Mouse (Mus musculus) MEL (cell line): ENCODE measurements around the gene Ifi203. TPM values are rescaled to one million over a fixed set of nuclear protein-coding genes. Genes with fewer than 3 reads are reported as not detected.
A peak's percentile ranks its signal among the peaks of the same experiment; 100 is the strongest.
"Not testable (repeated sequence)": the region's sequence is repeated elsewhere in the genome, so short reads cannot be mapped to it uniquely, and the experiment has no call there.

Experiments used
- DNase-seq: peaks from one replicate; pipeline ENCODE4 v3.0.0; 2011; ENCODE audit warnings: low read depth, low spot score
- H3K27ac ChIP-seq: 2 replicates; pipeline ENCODE4 v1.5.1; 2012; ENCODE audit warnings: low read depth, mild to moderate bottlenecking, control low read depth, low read length, moderate library complexity; ENCODE audit not compliant: control insufficient read depth
- H3K27me3 ChIP-seq, 2 experiments: fragments of 150-350 bp in 1 of 2; sonication (generic) in 1 of 2; 2 replicates each; pipeline ENCODE4 v1.6.1; 2012; ENCODE audit warnings: low read length in 2 of 2, mild to moderate bottlenecking in 2 of 2, improper control_type of control experiment in 1 of 2, moderate library complexity in 1 of 2; ENCODE audit not compliant: insufficient read depth in 2 of 2, control insufficient read depth in 1 of 2
- H3K36me3 ChIP-seq, 2 experiments: 2 replicates each; pipeline ENCODE4 v1.6.1; 2012 to 2014; ENCODE audit warnings: low read length in 2 of 2, improper control_type of control experiment in 1 of 2, inconsistent platforms in 1 of 2, mild to moderate bottlenecking in 1 of 2; ENCODE audit not compliant: insufficient read depth in 2 of 2, control insufficient read depth in 1 of 2
- H3K4me1 ChIP-seq, 2 experiments: fragments of 150-350 bp in 1 of 2; sonication (generic) in 1 of 2; 2 replicates each; pipeline ENCODE4 v1.6.1; 2012; ENCODE audit warnings: low read length in 2 of 2, improper control_type of control experiment in 1 of 2, mild to moderate bottlenecking in 1 of 2; ENCODE audit not compliant: insufficient read depth in 2 of 2, control insufficient read depth in 1 of 2
- H3K4me3 ChIP-seq, 2 experiments: fragments of 150-350 bp in 1 of 2; sonication (generic) in 1 of 2; 2 replicates each; pipeline ENCODE4 v1.5.1; 2012; ENCODE audit warnings: low read depth in 2 of 2, low read length in 2 of 2, mild to moderate bottlenecking in 2 of 2, moderate library complexity in 2 of 2, control low read depth in 1 of 2, improper control_type of control experiment in 1 of 2; ENCODE audit not compliant: control insufficient read depth in 1 of 2, insufficient read depth in 1 of 2
- H3K79me2 ChIP-seq: 2 replicates; pipeline ENCODE4 v1.6.1; 2012; ENCODE audit warnings: mild to moderate bottlenecking, low read length, moderate library complexity; ENCODE audit not compliant: control insufficient read depth, poor library complexity, insufficient read depth
- H3K9ac ChIP-seq: 2 replicates; pipeline ENCODE4 v1.6.1; 2012; ENCODE audit warnings: low read depth, mild to moderate bottlenecking, control low read depth, low read length, moderate library complexity; ENCODE audit not compliant: control insufficient read depth, poor library complexity, severe bottlenecking
- H3K9me3 ChIP-seq: fragments of 150-350 bp; sonication (generic); replicated peaks from 2 replicates; pipeline ENCODE4 v1.6.1; 2012; ENCODE audit warnings: mild to moderate bottlenecking, low read length, improper control_type of control experiment, moderate library complexity; ENCODE audit not compliant: insufficient read depth
- CTCF ChIP-seq, 3 experiments: IDR thresholded peaks in 2 of 3; conservative IDR thresholded peaks in 1 of 3; 2 replicates each; pipeline ENCODE4 v1.5.1; 2011 to 2012; ENCODE audit warnings: low read length in 3 of 3, low read depth in 2 of 3, mild to moderate bottlenecking in 2 of 3, improper control_type of control experiment in 1 of 3, inconsistent platforms in 1 of 3, mixed read lengths in 1 of 3, moderate library complexity in 1 of 3; ENCODE audit not compliant: control insufficient read depth in 1 of 3, insufficient read depth in 1 of 3, poor library complexity in 1 of 3, severe bottlenecking in 1 of 3
- EP300 ChIP-seq, 2 experiments: IDR thresholded peaks; 2 replicates each; pipeline ENCODE4 v1.6.1; 2011; ENCODE audit warnings: improper control_type of control experiment in 2 of 2, low read length in 2 of 2, low read depth in 1 of 2, mild to moderate bottlenecking in 1 of 2
- ETS1 ChIP-seq: IDR thresholded peaks from 2 replicates; pipeline ENCODE4 v1.6.1; 2012; ENCODE audit warnings: low read depth, mild to moderate bottlenecking, inconsistent platforms, low read length, improper control_type of control experiment, moderate library complexity
- GATA1 ChIP-seq: IDR thresholded peaks from 2 replicates; pipeline ENCODE4 v1.6.1; 2011; ENCODE audit warnings: low read depth, low read length, improper control_type of control experiment
- MYB ChIP-seq: IDR thresholded peaks from 2 replicates; pipeline ENCODE4 v1.6.1; 2011; ENCODE audit warnings: mild to moderate bottlenecking, low read depth, low read length, improper control_type of control experiment
- RCOR1 ChIP-seq: IDR thresholded peaks from 2 replicates; pipeline ENCODE4 v1.6.1; 2012; ENCODE audit warnings: low read depth, mild to moderate bottlenecking, inconsistent platforms, low read length, improper control_type of control experiment
- TCF12 ChIP-seq: IDR thresholded peaks from 2 replicates; pipeline ENCODE4 v1.6.1; 2014; ENCODE audit warnings: low read depth, mild to moderate bottlenecking, inconsistent platforms, low read length, improper control_type of control experiment, moderate library complexity
- UBTF ChIP-seq: IDR thresholded peaks from 2 replicates; pipeline ENCODE4 v1.6.1; 2012; ENCODE audit warnings: low read depth, mild to moderate bottlenecking, inconsistent platforms, low read length, improper control_type of control experiment, moderate library complexity, borderline replicate concordance; ENCODE audit not compliant: insufficient read depth
- polyA plus RNA-seq, 2 experiments: library from polyadenylated mRNA; stranded (reverse) in 1 of 2; unstranded in 1 of 2; fragments of >175 nt in 1 of 2; fragments of >200 nt in 1 of 2; gene quantifications; 2 replicates each; pipeline versions ENCODE4 v1.2.1 to v1.2.4; 2012; ENCODE audit warnings: low replicate concordance in 2 of 2, low read depth in 1 of 2; ENCODE audit not compliant: insufficient read length in 2 of 2, insufficient read depth in 1 of 2, missing spikeins in 1 of 2
- total RNA-seq: library from RNA; depleted of rRNA; stranded (reverse); fragments of 300-350 nt; gene quantifications from 2 replicates; pipeline ENCODE4 v1.2.3, GENCODE M21; 2012; rRNA removed

The Ifi203 gene
- total RNA-seq (0.08 and 0.10 TPM in 2 replicates), polyA plus RNA-seq (under 1 TPM in 1 of 2 experiments, not detected in 1; 0.25 TPM)

GRCm38 (mm10) chr1:173941924-173942779 is at the start of gene Ifi203, which contains the start of gene Mndal:
Gene Ifi203 (minus strand): TSS chr1:173942672.
Gene Mndal (minus strand): TSS chr1:173942491.
- H3K27me3 ChIP-seq, H3K9me3 ChIP-seq, DNase-seq, H3K27ac ChIP-seq, H3K4me1 ChIP-seq, H3K36me3 ChIP-seq, H3K9ac ChIP-seq, H3K4me3 ChIP-seq, H3K79me2 ChIP-seq: not testable (repeated sequence)

- not testable (repeated sequence) for H3K36me3 ChIP-seq, H3K4me3 ChIP-seq, H3K79me2 ChIP-seq, H3K9me3 ChIP-seq, H3K9ac ChIP-seq, H3K27me3 ChIP-seq, H3K27ac ChIP-seq, DNase-seq, H3K4me1 ChIP-seq
Observed at GRCm38 (mm10) chr1:173982694-173983305, 40.3 kb upstream of the Ifi203 start, which contains the start of gene Ifi202b. Gene Ifi202b (minus strand): TSS chr1:173982744.

- H3K4me1 ChIP-seq, H3K9ac ChIP-seq, H3K27ac ChIP-seq, H3K4me3 ChIP-seq, H3K79me2 ChIP-seq, H3K27me3 ChIP-seq, H3K36me3 ChIP-seq, DNase-seq, H3K9me3 ChIP-seq: not testable (repeated sequence)
Observed at GRCm38 (mm10) chr1:173981038-173981437, 38.6 kb upstream of the Ifi203 start.

- Histone ChIP-seq H3K9ac (no peak overlapping the region), H3K4me3 (no peak overlapping the region)
- peak; percentile 89 for DNase-seq
Observed at GRCm38 (mm10) chr1:173977622-173978021, 35.1 kb upstream of the Ifi203 start.

More at GRCm38 (mm10) chr1:173977622-173978021, 35.1 kb upstream of the Ifi203 start:
- H3K9me3 ChIP-seq: no peaks in the 10 kb centered on the region
- H3K4me1 ChIP-seq: peaks cover 0 to 2% of the 10 kb centered on the region in 2 experiments; a peak in 1 of 4 replicates
- H3K27me3 ChIP-seq: no peaks in the 10 kb centered on the region; a peak in 1 of 4 replicates
- TF ChIP-seq RCOR1: peak; percentile 87
- peak; percentile 69 to 95 for TF ChIP-seq EP300 (IDR thresholded peaks at IDR 0.05; ENCODE audit: low read depth in 1 of 2, low read length in 2 of 2)
- no peak for TF ChIP-seq ETS1
- TF ChIP-seq TCF12: 0 out of 2 replicates have a peak, but pooled peaks have one; percentile 31
- TF ChIP-seq CTCF (IDR thresholded peaks at IDR 0.05 in 2 of 3, conservative IDR thresholded peaks at IDR 0.05 in 1 of 3; ENCODE audit: control insufficient read depth in 1 of 3, insufficient read depth in 1 of 3, low read depth in 2 of 3, low read length in 3 of 3, poor library complexity in 1 of 3, severe bottlenecking in 1 of 3): no peak
- TF ChIP-seq GATA1: peak; percentile 80
- TF ChIP-seq MYB: no peak
- no peak for TF ChIP-seq UBTF
- no peak overlapping the region for H3K27ac ChIP-seq
- H3K79me2 ChIP-seq: no peaks in the 10 kb centered on the region
- H3K36me3 ChIP-seq: peaks cover 0 to 2% of the 10 kb centered on the region in 2 experiments; a peak in 2 of 4 replicates
